Mouse (Mus musculus) ES-Bruce4 (cell line): ENCODE results near the gene Nr2c2. TPM values are rescaled to one million over a fixed set of nuclear protein-coding genes. Genes with fewer than 3 reads are reported as not detected.

ENCODE experiments used
- H3K27ac ChIP-seq: 2 replicates; pipeline ENCODE4 v1.5.1; 2012; ENCODE audit warnings: low read length, inconsistent platforms; ENCODE audit not compliant: insufficient read depth
- H3K27me3 ChIP-seq: 2 replicates; pipeline ENCODE4 v1.6.1; 2012; ENCODE audit warnings: mild to moderate bottlenecking, low read length, inconsistent platforms; ENCODE audit not compliant: control insufficient read depth, poor library complexity, insufficient read depth, severe bottlenecking
- H3K36me3 ChIP-seq: 2 replicates; pipeline ENCODE4 v1.6.1; 2012; ENCODE audit warnings: inconsistent platforms, mild to moderate bottlenecking, low read length, moderate library complexity; ENCODE audit not compliant: control insufficient read depth, poor library complexity, insufficient read depth, severe bottlenecking
- H3K4me1 ChIP-seq: one replicate; pipeline ENCODE4 v1.8.1; 2011; ENCODE audit warnings: low read length; ENCODE audit not compliant: control insufficient read depth, insufficient read depth
- H3K4me3 ChIP-seq: 2 replicates; pipeline ENCODE4 v1.5.1; 2011; ENCODE audit warnings: low read depth, mild to moderate bottlenecking, low read length
- H3K9ac ChIP-seq: 2 replicates; pipeline ENCODE4 v1.6.1; 2012; ENCODE audit warnings: low read depth, mild to moderate bottlenecking, inconsistent platforms; ENCODE audit not compliant: poor library complexity, severe bottlenecking
- H3K9me3 ChIP-seq: replicated peaks from 2 replicates; pipeline ENCODE4 v1.6.1; 2012; ENCODE audit warnings: mild to moderate bottlenecking, low read length, inconsistent platforms; ENCODE audit not compliant: control insufficient read depth, poor library complexity, insufficient read depth, severe bottlenecking
- CTCF ChIP-seq: IDR thresholded peaks from one replicate; pipeline ENCODE4 v1.8.1; 2011; ENCODE audit warnings: low read depth, low read length
- EP300 ChIP-seq: IDR thresholded peaks from 2 replicates; pipeline ENCODE4 v1.6.1; 2011; ENCODE audit warnings: low read depth, low read length; ENCODE audit not compliant: insufficient read depth
- POLR2A ChIP-seq: IDR thresholded peaks from one replicate; pipeline ENCODE4 v1.8.1; 2011; ENCODE audit warnings: low read length; ENCODE audit not compliant: insufficient read depth
- polyA plus RNA-seq: library from polyadenylated mRNA; stranded (reverse); fragments of >200 nt; gene quantifications from 2 replicates; pipeline ENCODE4 v1.2.4, GENCODE M21; 2011; ENCODE audit warnings: low read depth; ENCODE audit not compliant: missing spikeins, insufficient read depth, insufficient read length

Nr2c2 gene
- polyA plus RNA-seq, 1 experiment, result 31.7 TPM

- no peaks in the 10 kb centered on the region for H3K27me3 ChIP-seq
- H3K9ac ChIP-seq, result no peak overlapping the region
- TF ChIP-seq CTCF (no peak), EP300 (no peak), POLR2A (no peak)
- no peaks in the 10 kb centered on the region for H3K9me3 ChIP-seq
- no peaks in the 10 kb centered on the region for H3K4me1 ChIP-seq
- no peak overlapping the region for H3K4me3 ChIP-seq
- no peaks in the 10 kb centered on the region; the same call in 1 of the 2 replicates for H3K36me3 ChIP-seq
- H3K27ac ChIP-seq, result no peak overlapping the region
These were observed 2.7 kb downstream of the Nr2c2 start for GRCm38 (mm10) chr6:92093869-92094268.

- Histone ChIP-seq H3K36me3 (no peaks in the 10 kb centered on the region), H3K9ac (no peak overlapping the region), H3K4me1 (no peaks in the 10 kb centered on the region), H3K27ac (no peak overlapping the region), H3K9me3 (no peaks in the 10 kb centered on the region), H3K27me3 (no peaks in the 10 kb centered on the region), H3K4me3 (no peak overlapping the region)
- TF ChIP-seq CTCF, result no peak
These were observed 9.6 kb downstream of the Nr2c2 start for GRCm38 (mm10) chr6:92100679-92101360.

DNA sequence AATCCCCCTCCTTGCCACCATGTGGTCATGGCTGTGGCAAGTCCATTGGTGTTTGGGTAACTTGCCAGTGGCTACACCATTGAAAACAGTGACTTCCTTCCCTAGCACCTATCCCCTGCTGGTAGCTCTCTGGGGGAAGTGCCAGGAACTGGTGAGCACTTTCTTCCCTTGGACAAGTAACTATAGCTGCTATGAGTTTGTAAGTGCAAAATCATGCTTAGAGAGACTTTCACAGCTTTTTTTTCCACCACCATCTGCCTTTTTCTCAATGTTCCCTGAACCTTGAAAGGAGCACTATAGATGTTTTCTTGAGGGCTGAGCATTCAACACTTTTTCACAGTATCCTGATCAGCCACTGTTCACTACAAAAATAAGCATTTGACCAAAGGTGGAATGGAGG is 33.4 kb downstream of the Nr2c2 start:
- H3K27me3 ChIP-seq, result no peaks in the 10 kb centered on the region
- no peak overlapping the region for H3K9ac ChIP-seq
- no peak overlapping the region for H3K4me3 ChIP-seq
- no peaks in the 10 kb centered on the region for H3K9me3 ChIP-seq
- no peak overlapping the region for H3K27ac ChIP-seq
- H3K4me1 ChIP-seq, result no peaks in the 10 kb centered on the region
- no peak for TF ChIP-seq EP300
- no peak for TF ChIP-seq POLR2A
- no peak for TF ChIP-seq CTCF
- no peaks in the 10 kb centered on the region for H3K36me3 ChIP-seq

DNA sequence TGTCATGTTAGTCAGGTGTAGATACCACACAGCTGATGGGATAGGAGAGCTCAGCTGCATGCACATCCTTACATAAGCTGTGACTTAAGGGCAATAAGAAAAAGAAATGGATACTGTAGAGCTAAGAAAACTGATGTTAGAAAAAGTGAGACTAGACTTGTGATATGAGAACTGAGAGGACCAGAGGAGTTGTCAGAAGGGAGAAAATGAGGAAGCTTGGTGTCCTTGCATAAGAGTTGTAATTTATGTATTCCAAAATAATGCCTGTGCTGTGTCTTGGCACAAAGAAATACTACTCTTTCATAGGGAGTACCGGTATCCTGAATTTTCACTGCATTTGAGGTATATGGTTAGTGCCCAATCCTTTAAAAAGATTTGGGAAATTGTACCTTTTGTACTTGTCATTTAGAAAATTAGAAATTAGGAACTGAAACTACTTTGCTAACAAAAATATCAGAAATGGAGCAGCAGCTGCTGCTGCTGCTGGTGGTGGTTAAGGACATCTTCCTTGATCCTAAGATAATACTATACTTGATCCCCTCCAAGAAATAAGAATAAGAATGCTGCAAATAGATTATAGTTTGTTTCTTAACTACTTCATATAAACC is 35.8 kb downstream of the Nr2c2 start:
- no peak overlapping the region for H3K9ac ChIP-seq
- no peaks in the 10 kb centered on the region for H3K36me3 ChIP-seq
- H3K27me3 ChIP-seq, result no peaks in the 10 kb centered on the region
- no peaks in the 10 kb centered on the region for H3K9me3 ChIP-seq
- no peak overlapping the region for H3K27ac ChIP-seq
- H3K4me3 ChIP-seq, result no peak overlapping the region
- no peaks in the 10 kb centered on the region for H3K4me1 ChIP-seq
- TF ChIP-seq EP300, result no peak
- no peak for TF ChIP-seq POLR2A
- TF ChIP-seq CTCF, result no peak

- Histone ChIP-seq H3K27ac (no peak overlapping the region), H3K27me3 (no peaks in the 10 kb centered on the region), H3K36me3 (no peaks in the 10 kb centered on the region), H3K4me1 (no peaks in the 10 kb centered on the region), H3K9me3 (no peaks in the 10 kb centered on the region), H3K4me3 (no peak overlapping the region), H3K9ac (no peak overlapping the region)
- no peak for TF ChIP-seq CTCF
- TF ChIP-seq POLR2A, result no peak
- TF ChIP-seq EP300, result no peak
These were observed 40.3 kb downstream of the Nr2c2 start for GRCm38 (mm10) chr6:92131456-92131855.
